Mouse (Mus musculus) thymus, adult 2 months (tissue): ENCODE data around the gene Acsf3.

Experiments used
- CTCF ChIP-seq: fragments of 200-500 bp; IDR thresholded peaks from 2 replicates; pipeline ENCODE4 v1.5.1; 2012; ENCODE audit warnings: mild to moderate bottlenecking, control low read depth, low read length, moderate library complexity, borderline replicate concordance; ENCODE audit not compliant: control insufficient read depth, poor library complexity, insufficient read depth; ENCODE audit errors: extremely low read depth
- POLR2A ChIP-seq: fragments of 200-500 bp; IDR thresholded peaks from 2 replicates; pipeline ENCODE4 v1.6.1; 2012; ENCODE audit warnings: mild to moderate bottlenecking, low read length, control low read depth, moderate library complexity; ENCODE audit not compliant: control insufficient read depth, poor library complexity, insufficient read depth; ENCODE audit errors: extremely low read depth

- TF ChIP-seq CTCF (no peak), POLR2A (no peak)
Measured at GRCm38 (mm10) chr8:122767229-122767628, 8.1 kb upstream of the Acsf3 start.
